Mouse (Mus musculus) embryonic facial prominence, embryonic 11.5 days (tissue): ENCODE measurements at regions not wholly inside any gene's neighbourhood (a gene's known extent, or its start where the extent isn't known, plus 50 kb on each side); places are given as distances from the start of the nearest gene placed in this dataset.
"Not testable (repeated sequence)": the region's sequence is repeated elsewhere in the genome, so short reads cannot be mapped to it uniquely, and the experiment has no call there.

Experiments used
- ATAC-seq: fragments of 200-750 bp; cut with Nextera tagmentation; replicated peaks from 2 replicates; pipeline ENCODE4 v1.8.0; 2017; ENCODE audit warnings: low read depth; ENCODE audit not compliant: insufficient number of reproducible peaks, low FRiP score, low TSS enrichment
- DNase-seq: peaks from one replicate; pipeline ENCODE4 v3.0.0-alpha.2; 2015; ENCODE audit warnings: low spot score
- H3K27ac ChIP-seq: fragments of 300-500 bp; sonication (generic); replicated peaks from 2 replicates; pipeline ENCODE4 v1.5.1; 2014; ENCODE audit warnings: mild to moderate bottlenecking, low read depth, low read length, control low read depth
- H3K27me3 ChIP-seq: fragments of 300-500 bp; sonication (generic); 2 replicates; pipeline ENCODE4 v1.6.1; 2014; ENCODE audit warnings: mild to moderate bottlenecking, low read length, moderate library complexity, mixed read lengths; ENCODE audit not compliant: control insufficient read depth, insufficient read depth
- H3K36me3 ChIP-seq: fragments of 300-500 bp; sonication (generic); replicated peaks from 2 replicates; pipeline ENCODE4 v1.6.1; 2014; ENCODE audit warnings: low read depth, mild to moderate bottlenecking, low read length, moderate library complexity, mixed read lengths; ENCODE audit not compliant: control insufficient read depth, insufficient read depth
- H3K4me1 ChIP-seq: fragments of 300-500 bp; sonication (generic); 2 replicates; pipeline ENCODE4 v1.6.1; 2014; ENCODE audit warnings: low read length, mixed read lengths; ENCODE audit not compliant: control insufficient read depth, insufficient read depth
- H3K4me2 ChIP-seq: fragments of 300-500 bp; sonication (generic); 2 replicates; pipeline ENCODE4 v1.6.1; 2014; ENCODE audit warnings: low read depth, mild to moderate bottlenecking, control low read depth, low read length, moderate library complexity
- H3K4me3 ChIP-seq: fragments of 300-500 bp; sonication (generic); 2 replicates; pipeline ENCODE4 v1.5.1; 2014; ENCODE audit warnings: low read depth, low read length, control low read depth
- H3K9ac ChIP-seq: fragments of 300-500 bp; sonication (generic); replicated peaks from 2 replicates; pipeline ENCODE4 v1.6.1; 2014; ENCODE audit warnings: mild to moderate bottlenecking, control low read depth, low read length
- H3K9me3 ChIP-seq: fragments of 300-500 bp; sonication (generic); replicated peaks from 2 replicates; pipeline ENCODE4 v1.6.1; 2016; ENCODE audit warnings: mild to moderate bottlenecking, low read length, inconsistent platforms, mixed read lengths; ENCODE audit not compliant: control insufficient read depth
- WGBS: fragments of 180-500 bp; shearing (Covaris S2); extraction: QIAGEN DNeasy Blood & Tissue Kit; methylation state at CpG from one replicate; pipeline ENCODE4 v1.1.7; 2014; 5-methylcytosine and 5-hydroxymethylcytosine counted together

DNA sequence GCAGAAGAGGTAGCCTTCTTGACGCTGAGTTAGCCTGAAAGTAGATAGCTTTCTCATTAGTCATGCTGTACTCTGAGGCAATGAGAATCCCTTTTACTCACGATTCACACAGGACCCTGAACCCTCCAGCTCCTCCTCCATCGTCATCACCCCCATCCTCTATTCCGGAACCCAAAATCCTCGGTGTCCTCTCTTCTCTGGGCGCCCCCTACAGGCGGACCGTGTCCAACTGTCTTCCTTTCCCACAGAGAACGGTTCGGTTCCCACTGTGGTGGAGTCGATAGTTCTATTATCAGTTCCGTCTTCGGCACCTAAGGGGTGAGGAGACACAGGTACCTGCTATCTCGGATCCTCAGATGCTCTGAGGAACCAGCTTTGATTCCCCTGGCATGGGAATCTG is 130.2 kb downstream of the Phlda1 start:
- WGBS = 63% methylated on average over 14 of the region's 14 CpGs
- no peak overlapping the region for H3K4me2 ChIP-seq
- no peak overlapping the region for H3K27ac ChIP-seq
- no peaks in the 10 kb centered on the region for H3K9me3 ChIP-seq
- H3K4me3 ChIP-seq = no peak overlapping the region
- H3K4me1 ChIP-seq = no peaks in the 10 kb centered on the region
- ATAC-seq = no peak
- H3K36me3 ChIP-seq = no peaks in the 10 kb centered on the region
- no peak for DNase-seq
- H3K9ac ChIP-seq = no peak overlapping the region
- H3K27me3 ChIP-seq = no peaks in the 10 kb centered on the region

DNA sequence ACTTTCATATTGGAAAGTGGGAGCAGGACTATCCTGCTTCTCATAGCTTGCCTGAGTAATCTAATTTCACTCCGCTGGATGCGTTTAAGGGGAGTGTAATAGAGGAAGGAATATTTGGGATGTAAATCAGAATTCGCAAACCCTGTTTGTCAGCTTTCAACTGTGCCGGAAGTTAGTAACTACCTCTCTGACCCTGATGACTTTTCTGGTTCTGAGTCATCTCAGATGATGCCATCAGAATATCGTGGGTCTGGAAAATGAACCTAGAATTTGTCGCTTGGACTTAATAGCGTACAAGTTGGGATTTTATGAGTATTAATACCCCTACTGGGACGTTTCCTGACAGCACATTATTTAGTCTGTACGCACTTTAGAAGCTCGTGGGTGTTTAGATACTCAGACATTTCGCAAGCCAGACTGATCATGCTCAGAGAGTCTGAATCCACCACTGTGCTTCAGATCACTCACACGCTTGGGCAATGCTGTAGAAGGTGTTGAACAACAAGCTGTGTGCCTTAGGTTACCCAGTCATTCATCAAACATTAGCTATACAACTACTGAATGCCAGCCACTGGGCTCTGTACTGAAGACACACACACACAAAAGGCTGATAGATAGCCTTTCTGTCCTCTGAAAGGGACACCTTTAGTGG is 131.1 kb downstream of the Phlda1 start:
- Histone ChIP-seq H3K36me3 (no peaks in the 10 kb centered on the region), H3K9ac (no peak overlapping the region), H3K4me2 (no peak overlapping the region), H3K27ac (no peak overlapping the region), H3K27me3 (no peaks in the 10 kb centered on the region), H3K4me1 (no peaks in the 10 kb centered on the region), H3K4me3 (no peak overlapping the region), H3K9me3 (no peaks in the 10 kb centered on the region)
- WGBS = 92% methylated on average over 12 of the region's 12 CpGs
- no peak for DNase-seq
- ATAC-seq = no peak

DNA sequence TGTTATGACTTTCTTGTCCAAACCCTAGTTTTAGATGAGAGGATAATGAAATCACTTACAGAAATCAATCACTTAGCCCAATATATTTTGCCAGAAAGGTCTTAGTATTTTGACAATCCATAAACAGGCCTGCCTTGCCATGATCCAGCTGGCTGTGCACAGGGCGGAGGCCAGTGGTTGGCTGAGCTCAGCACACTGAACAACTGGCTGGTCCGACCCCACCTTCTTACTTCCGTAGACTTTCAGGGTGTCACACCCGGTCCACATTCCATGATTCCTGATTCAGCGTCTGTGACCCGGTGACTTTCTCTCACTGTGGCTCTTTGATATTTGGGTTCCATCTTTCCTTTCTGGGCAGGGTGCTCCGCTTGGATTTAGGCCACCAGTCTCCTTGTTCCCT is 133.8 kb downstream of the Phlda1 start:
- no peaks in the 10 kb centered on the region for H3K4me1 ChIP-seq
- no peaks in the 10 kb centered on the region for H3K27me3 ChIP-seq
- H3K9ac ChIP-seq = no peak overlapping the region
- ATAC-seq (no peak), DNase-seq (no peak)
- no peak overlapping the region for H3K27ac ChIP-seq
- no peak overlapping the region for H3K4me3 ChIP-seq
- H3K4me2 ChIP-seq = no peak overlapping the region
- WGBS = 95% methylated on average over 7 of the region's 7 CpGs
- no peaks in the 10 kb centered on the region for H3K36me3 ChIP-seq
- no peaks in the 10 kb centered on the region for H3K9me3 ChIP-seq

DNA sequence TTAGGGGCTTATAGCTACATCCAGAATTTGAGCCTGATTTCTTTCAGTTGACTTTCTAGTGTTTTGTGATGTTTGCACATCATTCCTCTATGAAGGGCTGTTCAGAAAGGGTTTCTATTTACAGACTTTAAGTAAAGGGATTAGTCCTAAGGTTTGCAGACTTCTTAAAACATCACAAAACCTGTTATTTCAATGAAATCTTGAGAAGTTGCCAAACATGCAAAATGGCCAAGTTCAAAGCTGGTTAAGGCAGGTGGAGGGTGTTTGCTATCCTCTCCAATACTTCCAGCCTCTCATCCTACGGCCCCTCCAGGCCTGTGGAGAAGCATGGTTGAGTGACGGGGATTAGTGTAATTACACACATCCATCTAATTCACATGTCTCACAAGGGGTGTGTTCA is 136.6 kb downstream of the Phlda1 start:
- ATAC-seq = no peak
- WGBS = 77% methylated on average over 2 of the region's 2 CpGs

DNA sequence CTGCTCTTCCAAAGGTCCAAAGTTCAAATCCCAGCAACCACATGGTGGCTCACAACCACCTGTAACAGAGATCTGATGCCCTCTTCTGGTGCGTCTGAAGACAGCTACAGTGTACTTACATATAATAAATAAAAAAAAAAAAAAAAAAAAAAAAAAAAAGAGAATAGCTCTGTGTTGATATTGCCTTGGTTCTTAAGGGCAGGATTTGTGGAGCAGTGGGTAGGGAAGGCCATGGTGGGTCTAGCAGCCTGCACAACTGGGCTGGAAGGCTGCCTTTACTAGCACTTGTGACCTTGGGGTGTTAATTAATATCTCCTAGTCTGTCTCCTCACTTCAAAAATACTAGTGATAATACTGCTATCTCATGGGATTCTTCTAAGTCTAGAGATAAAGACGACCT is 147.7 kb downstream of the Phlda1 start:
- WGBS = 55% methylated on average over 1 of the region's 2 CpGs
- not testable (repeated sequence) for H3K27ac ChIP-seq, H3K9me3 ChIP-seq, H3K4me1 ChIP-seq, H3K36me3 ChIP-seq, H3K27me3 ChIP-seq, ATAC-seq, H3K4me2 ChIP-seq, DNase-seq, H3K4me3 ChIP-seq, H3K9ac ChIP-seq

More for the DNA sequence above, 136.6 kb downstream of the Phlda1 start:
- Histone ChIP-seq H3K9ac (no peak overlapping the region), H3K27me3 (no peaks in the 10 kb centered on the region), H3K4me1 (no peaks in the 10 kb centered on the region), H3K4me3 (no peak overlapping the region), H3K36me3 (no peaks in the 10 kb centered on the region), H3K4me2 (no peak overlapping the region), H3K27ac (no peak overlapping the region), H3K9me3 (no peaks in the 10 kb centered on the region)
- no peak for DNase-seq

DNA sequence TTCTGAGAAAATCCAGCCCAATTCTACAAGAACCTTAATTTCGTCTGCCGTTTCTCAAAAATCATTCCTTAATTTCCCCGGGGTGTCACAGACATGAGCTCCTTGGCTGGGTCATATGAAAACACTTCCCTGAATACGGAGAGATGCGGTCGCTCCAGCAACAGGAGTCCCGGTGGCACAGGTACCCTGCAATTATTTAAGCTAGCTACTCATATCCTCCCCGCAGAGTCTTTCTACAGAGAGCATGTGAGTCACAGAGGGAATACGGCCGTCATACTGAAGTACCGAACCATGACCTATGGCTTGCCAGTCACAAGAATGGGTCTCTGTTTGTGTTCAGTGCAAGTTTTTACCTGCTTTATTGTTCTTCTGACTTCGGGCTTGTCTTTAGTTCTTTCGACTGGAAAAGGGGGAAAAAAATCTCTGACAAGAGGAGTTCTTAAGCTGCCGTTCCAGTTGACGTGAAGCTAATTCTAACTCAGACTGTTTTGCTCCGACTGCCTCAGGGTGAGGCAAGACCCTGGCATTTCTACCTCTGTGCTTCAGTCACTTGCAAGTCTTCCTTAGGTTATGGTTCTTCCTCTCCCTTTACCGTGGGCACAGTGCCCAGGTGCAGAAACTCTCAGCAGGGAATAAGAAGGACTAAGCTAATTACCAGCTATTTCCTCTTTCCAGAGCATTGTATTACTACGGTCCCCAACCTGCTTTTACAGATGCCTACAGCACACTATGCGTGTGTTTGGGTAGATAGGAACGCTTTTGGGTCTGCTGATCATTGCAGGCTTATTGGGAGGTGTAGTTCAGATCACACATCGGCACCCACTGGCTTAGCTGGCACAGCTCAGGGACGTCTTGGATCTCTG is 148.5 kb downstream of the Phlda1 start:
- H3K9ac ChIP-seq = no peak overlapping the region
- no peaks in the 10 kb centered on the region for H3K9me3 ChIP-seq
- H3K27ac ChIP-seq = no peak overlapping the region
- WGBS = 47% methylated on average over 22 of the region's 22 CpGs
- H3K4me1 ChIP-seq = no peaks in the 10 kb centered on the region
- no peak for ATAC-seq
- no peak for DNase-seq
- no peak overlapping the region for H3K4me2 ChIP-seq
- H3K36me3 ChIP-seq = no peaks in the 10 kb centered on the region
- H3K4me3 ChIP-seq = no peak overlapping the region
- no peaks in the 10 kb centered on the region for H3K27me3 ChIP-seq

DNA sequence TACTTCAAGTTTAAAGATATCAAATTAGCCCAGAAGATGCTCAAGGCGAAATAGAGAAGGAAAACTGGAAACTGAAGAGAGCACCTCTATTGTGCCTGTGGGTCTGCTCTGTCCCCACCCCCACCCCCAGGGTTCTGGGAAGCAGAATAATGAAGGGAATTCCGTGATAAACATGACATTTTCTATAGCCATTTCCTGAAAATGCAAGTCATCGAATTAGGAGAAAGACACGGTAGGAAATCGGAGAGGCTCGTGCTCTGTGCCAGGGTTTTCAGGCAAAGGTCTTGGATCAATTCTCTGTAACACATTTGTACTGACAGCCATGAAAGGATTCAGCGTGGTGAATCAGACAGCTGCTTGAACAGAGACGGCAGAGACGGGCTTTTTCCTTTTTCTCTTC is 152.7 kb downstream of the Phlda1 start:
- H3K4me3 ChIP-seq = no peak overlapping the region
- no peaks in the 10 kb centered on the region for H3K9me3 ChIP-seq
- H3K4me2 ChIP-seq = no peak overlapping the region
- ATAC-seq = no peak
- H3K9ac ChIP-seq = no peak overlapping the region
- H3K27me3 ChIP-seq = no peaks in the 10 kb centered on the region
- H3K4me1 ChIP-seq = no peaks in the 10 kb centered on the region
- H3K27ac ChIP-seq = no peak overlapping the region
- H3K36me3 ChIP-seq = no peaks in the 10 kb centered on the region
- 18% methylated on average over 9 of the region's 9 CpGs for WGBS
- peak; percentile 69 for DNase-seq

DNA sequence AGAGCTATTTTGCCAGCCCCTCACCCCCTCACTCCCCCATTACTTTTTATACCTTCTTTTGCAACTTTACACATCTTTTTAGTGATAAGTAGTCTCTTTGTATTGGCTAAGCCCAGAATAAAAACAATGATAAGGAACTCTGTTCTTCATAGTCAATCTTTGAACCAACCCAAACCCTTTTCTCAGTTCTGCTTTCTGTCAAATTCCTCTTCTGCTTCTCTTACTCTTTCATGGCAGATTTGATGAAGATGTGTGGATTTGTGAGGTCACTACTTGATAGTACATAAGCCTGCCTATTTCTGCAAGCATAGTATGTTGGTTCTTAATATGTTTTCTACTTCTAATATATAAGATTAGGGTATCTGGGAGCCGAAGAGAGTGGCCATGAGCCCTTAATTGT is 156.6 kb downstream of the Phlda1 start:
- Histone ChIP-seq H3K9me3 (no peaks in the 10 kb centered on the region), H3K27me3 (no peaks in the 10 kb centered on the region), H3K4me1 (no peaks in the 10 kb centered on the region), H3K27ac (no peak overlapping the region), H3K4me3 (no peak overlapping the region), H3K36me3 (no peaks in the 10 kb centered on the region), H3K4me2 (no peak overlapping the region), H3K9ac (no peak overlapping the region)
- ATAC-seq = no peak
- DNase-seq = no peak
- WGBS = 76% methylated on average over 1 of the region's 1 CpGs
